Mouse (Mus musculus): ENCODE data around the gene Prl2c3.
"Not testable (repeated sequence)": the region's sequence is repeated elsewhere in the genome, so short reads cannot be mapped to it uniquely, and the experiment has no call there.

Prl2c3 gene

GRCm38 (mm10) chr13:12799979-12800378 is at the start of gene Prl2c3:
TSS of gene Prl2c3 (minus strand) at chr13:12800079.
- not testable (repeated sequence) for DNase-seq (ENCODE audit: low read depth in 1 of 2, low spot score in 2 of 2)

DNA sequence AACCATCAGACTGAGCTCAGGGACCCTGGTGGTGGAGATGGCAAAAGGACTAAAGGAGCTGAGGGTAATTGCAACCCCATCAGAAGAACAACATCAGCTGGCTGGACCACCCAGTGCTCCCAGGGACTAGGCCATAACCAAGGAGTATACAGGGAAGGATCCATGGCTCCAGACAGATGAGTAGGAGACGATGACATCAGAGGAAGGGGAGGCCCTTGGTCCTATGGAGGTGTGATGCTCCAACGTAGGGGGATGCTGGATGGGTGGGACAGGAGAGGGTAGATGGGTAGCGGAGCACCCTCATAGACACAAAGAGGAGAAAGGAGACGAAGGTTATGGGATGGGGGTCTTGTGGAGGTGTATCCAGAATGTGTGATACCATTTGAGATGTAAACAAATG is 48.4 kb upstream of the Prl2c3 start:
- DNase-seq (ENCODE audit: low read depth in 1 of 2, low spot score in 2 of 2), result not testable (repeated sequence)

DNA sequence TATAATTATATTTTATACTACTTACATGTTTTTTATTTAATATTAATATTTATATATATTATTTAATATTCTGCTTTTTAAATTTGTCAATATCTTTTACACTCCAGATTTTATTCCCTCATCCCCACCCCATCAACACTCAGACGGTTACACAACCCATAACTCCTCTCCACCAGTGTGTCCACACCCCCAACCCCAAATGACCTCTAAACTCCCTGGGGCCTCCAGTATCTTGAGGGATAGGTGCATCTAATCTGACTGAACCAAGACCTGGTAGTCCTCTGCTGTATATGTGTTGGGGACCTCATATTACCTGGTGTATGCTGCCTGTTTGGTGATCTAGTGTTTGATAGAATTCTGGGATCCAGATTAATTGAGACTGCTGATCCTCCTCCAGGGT is 44.8 kb upstream of the Prl2c3 start:
- not testable (repeated sequence) for DNase-seq (ENCODE audit: low read depth in 1 of 2, low spot score in 2 of 2)

DNA sequence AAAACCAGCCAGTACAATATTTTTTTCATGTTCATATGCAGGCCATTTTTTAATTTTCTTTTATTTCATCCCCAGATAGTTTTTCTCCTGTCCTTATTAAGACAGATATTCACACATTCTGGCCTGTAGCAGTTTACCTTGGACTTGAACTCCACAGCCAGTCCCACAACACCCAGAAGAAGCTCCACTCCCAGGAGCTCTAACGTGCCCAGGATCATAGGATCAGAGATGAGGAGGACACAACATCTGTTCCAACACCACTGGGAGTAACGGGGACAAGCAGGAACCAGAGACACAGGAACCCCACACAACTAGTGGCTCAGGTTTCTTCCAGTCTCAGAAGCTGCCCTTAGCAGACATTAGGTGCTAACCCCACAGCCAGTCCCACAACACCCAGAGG is 37.7 kb upstream of the Prl2c3 start:
- not testable (repeated sequence) for DNase-seq (ENCODE audit: low read depth in 1 of 2, low spot score in 2 of 2)

DNA sequence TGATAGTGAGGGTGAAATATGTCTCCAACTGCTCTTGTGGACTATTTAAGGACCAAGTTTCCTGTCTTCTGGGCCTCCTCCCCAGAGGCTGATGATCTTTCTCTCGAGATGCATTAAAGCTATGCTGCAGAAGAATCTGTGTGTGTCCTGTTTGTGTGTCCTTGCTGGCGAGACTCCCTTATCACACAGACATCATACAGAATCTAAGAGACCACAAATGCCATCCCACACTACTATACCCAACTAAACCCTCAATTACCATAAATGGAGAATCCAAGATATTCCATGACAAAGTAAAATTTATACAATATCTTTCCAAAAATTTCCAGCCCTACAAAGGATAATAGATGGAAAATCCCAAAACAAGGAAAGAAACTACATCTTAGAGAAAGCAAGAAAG is 31.9 kb upstream of the Prl2c3 start:
- no peak for DNase-seq (ENCODE audit: low read depth in 1 of 2, low spot score in 2 of 2)

GRCm38 (mm10) chr13:12829031-12829430 is 29.2 kb upstream of the Prl2c3 start:
- no peak for DNase-seq (ENCODE audit: low read depth in 1 of 2, low spot score in 2 of 2)

DNA sequence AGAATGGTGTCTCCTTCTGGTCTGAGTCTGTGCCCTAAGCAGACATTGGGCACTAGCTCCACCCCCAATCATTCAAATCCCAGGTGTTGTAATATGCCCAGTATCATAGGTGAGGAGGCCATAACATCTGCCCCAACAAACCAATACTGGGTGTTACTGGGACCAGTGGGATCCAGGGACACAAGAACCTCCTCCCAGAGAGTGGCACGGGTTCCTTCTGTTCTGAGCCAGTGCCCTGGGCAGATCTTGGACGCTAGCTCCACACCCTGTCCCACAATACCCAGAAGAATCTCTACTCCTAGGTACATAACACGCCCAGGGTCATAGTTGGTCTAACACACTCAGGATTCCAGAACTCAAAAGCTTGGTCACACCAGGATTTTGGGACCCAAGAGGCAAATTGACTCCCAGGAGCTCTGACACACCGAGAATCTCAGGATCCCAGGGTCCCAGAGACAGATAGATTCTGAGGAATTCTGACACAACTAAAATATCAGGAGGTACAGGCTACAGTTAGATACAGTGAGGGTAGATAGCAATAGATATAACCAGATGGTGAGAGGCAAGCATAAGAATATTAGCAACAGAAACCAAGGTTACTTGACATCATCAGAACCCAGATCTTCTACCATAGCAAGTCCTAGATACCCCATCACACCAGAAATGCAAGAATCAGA is 24.8 kb upstream of the Prl2c3 start:
- not testable (repeated sequence) for DNase-seq (ENCODE audit: low read depth in 1 of 2, low spot score in 2 of 2)

DNA sequence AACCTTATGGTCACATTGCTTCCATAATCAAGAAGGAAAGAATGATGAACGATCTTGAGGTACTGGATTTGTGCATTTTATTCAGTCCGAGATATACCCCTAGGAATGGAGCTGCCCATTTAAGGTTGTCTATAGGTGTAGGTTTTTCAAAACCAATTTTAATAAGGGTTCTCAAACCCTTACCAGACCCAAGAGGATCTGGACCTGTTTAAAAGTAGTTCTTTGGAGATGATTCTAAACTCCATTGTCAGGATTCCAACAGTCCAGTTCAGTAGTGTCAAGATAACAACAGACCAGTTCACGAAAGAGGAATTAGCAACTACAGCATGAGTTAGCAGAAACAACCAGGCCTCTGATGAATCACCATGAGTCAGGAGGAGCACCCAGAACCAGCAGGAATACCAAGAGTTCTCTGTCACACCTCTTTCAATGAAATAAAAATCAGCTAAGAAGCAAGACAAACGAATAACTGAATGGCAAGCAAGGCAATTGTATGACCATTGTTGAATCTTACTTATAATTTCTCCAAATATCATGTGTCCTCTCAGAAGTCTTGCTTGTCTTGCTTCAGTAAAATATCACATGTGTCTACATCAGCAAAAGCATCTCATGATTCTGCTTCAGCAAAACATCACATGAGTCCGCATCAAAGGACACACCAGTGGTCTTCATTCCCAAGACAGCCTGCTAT is 14.0 kb upstream of the Prl2c3 start:
- DNase-seq (ENCODE audit: low read depth in 1 of 2, low spot score in 2 of 2), result not testable (repeated sequence)

GRCm38 (mm10) chr13:12809591-12809990 is 9.7 kb upstream of the Prl2c3 start:
- DNase-seq (ENCODE audit: low read depth in 1 of 2, low spot score in 2 of 2), result no peak

DNA sequence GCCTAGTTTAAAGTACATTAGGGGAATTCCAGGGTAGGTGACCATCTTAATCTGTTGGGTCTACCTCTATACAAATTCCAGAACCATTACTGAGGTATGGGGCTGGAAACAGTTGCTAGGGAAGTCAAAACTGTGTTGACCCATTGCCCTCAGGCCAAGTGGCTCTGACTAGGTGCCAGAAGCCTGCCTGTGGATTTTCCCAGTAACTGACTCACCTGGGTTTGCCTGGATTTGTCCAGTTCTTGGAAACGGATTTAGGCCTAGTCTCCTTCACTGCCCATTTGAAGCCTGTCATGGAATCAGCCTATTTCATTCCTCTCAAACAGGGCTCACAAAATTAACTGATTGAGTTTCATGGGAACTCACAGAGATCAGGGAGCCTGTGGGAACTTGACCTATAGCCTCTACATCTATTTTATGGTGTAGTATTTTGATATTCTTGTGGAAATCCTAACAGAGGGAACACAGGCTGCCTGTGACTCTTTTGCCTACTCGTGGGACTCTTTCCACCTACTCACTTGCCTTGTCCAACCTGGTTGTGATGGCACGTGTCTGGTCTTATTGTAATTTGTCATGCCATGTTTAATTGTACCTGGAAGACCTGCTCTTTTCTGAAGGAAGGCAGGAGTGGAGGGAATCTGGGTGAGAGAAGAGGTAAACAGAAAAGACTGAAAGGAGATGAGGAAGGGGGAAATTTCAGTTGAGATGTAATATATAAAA is 9.1 kb upstream of the Prl2c3 start:
- not testable (repeated sequence) for DNase-seq (ENCODE audit: low read depth in 1 of 2, low spot score in 2 of 2)

- not testable (repeated sequence) for DNase-seq (ENCODE audit: low read depth in 1 of 2, low spot score in 2 of 2)
These were observed 6.6 kb upstream of the Prl2c3 start for GRCm38 (mm10) chr13:12806496-12806895.

GRCm38 (mm10) chr13:12769442-12770091 is 30.3 kb downstream of the Prl2c3 start:
- not testable (repeated sequence) for DNase-seq (ENCODE audit: low read depth in 1 of 2, low spot score in 2 of 2)
